ENCODE assay signal across 13 mouse cellular contexts in genomic region chr19:46459256-46459655, GRCm38 (mm10). TPM values are rescaled to one million over a fixed set of nuclear protein-coding genes. Genes with fewer than 3 reads are reported as not detected.
DNase-seq lines count a peak whose midpoint lies in the region; ATAC-seq and TF ChIP-seq lines count a peak whose summit lies in the region.
"Had no signal": no experiment of that assay in that cellular context is flagged by ENCODE, and none has a peak within 500 bp of the region (broad histone marks: within the 10 kb centered on the region; RNA-seq: fewer than 3 reads in every experiment).

No protein-coding gene starts in this region.

- H3K27me3 ChIP-seq in heart, embryonic 14.5 days (ENCODE audit: control insufficient read depth, insufficient read depth, low read length): no peaks in the 10 kb centered on the region
- H3K27me3 ChIP-seq in lung, embryonic 16.5 days (ENCODE audit: control insufficient read depth, insufficient read depth, low read depth, low read length): no peaks in the 10 kb centered on the region
- no peaks in the 10 kb centered on the region for H3K27me3 ChIP-seq in myocyte (ENCODE audit: control insufficient read depth, insufficient read depth, insufficient read length)
- H3K27me3 ChIP-seq: lung, embryonic 15.5 days; midbrain, embryonic 13.5 days; neural tube, embryonic 15.5 days had no signal

- H3K4me2 ChIP-seq in heart, embryonic 14.5 days (ENCODE audit: low read length): no peak overlapping the region
- H3K4me2 ChIP-seq in lung, embryonic 16.5 days (ENCODE audit: low read depth, low read length): no peak overlapping the region
- peak overlapping the region; percentile 46 for H3K4me2 ChIP-seq in myocyte (ENCODE audit: low read depth)
- H3K4me2 ChIP-seq: lung, embryonic 15.5 days; midbrain, embryonic 13.5 days; neural tube, embryonic 15.5 days had no signal

- no peak for DNase-seq in heart, adult 8-10 months (ENCODE audit: low spot score)
- no peak for DNase-seq in lung, adult 18-20 months
- DNase-seq in cerebellum, adult 9-10 months: no peak
- DNase-seq: gastrocnemius, postnatal 10 days; kidney, adult 11 months had no signal

- 42% methylated on average over 10 of the region's 10 CpGs for WGBS in heart, embryonic 14.5 days
- 49% methylated on average over 10 of the region's 10 CpGs for WGBS in lung, embryonic 16.5 days

- peaks cover 33% of the 10 kb centered on the region; the same call in 1 of the 2 replicates for H3K36me3 ChIP-seq in heart, embryonic 14.5 days (ENCODE audit: control insufficient read depth, insufficient read depth, low read length)
- H3K36me3 ChIP-seq in lung, embryonic 16.5 days (ENCODE audit: control insufficient read depth, insufficient read depth, low read length): peaks cover 17% of the 10 kb centered on the region
- H3K36me3 ChIP-seq in myocyte (ENCODE audit: control insufficient read depth, insufficient read depth): peaks cover 4% of the 10 kb centered on the region

- H3K27ac ChIP-seq in heart, embryonic 14.5 days (replicated peaks in 1 of 2; ENCODE audit: control insufficient read depth in 1 of 2, insufficient read depth in 1 of 2, low read depth in 2 of 2, low read length in 2 of 2): peak overlapping the region; percentile 75 to 86
- H3K27ac ChIP-seq in lung, embryonic 16.5 days (ENCODE audit: low read length): no peak overlapping the region
- peak overlapping the region; percentile 17; the same call in 1 of the 2 replicates for H3K27ac ChIP-seq in brown adipose tissue, adult 24 weeks (replicated peaks; ENCODE audit: low read depth, low read length)
- H3K27ac ChIP-seq: lung, embryonic 15.5 days; midbrain, embryonic 13.5 days; neural tube, embryonic 15.5 days had no signal

- H3ac ChIP-seq in myocyte (ENCODE audit: control insufficient read depth, insufficient read length): no peak overlapping the region

- H3K9ac ChIP-seq in heart, embryonic 14.5 days (ENCODE audit: low read length): peak overlapping the region; percentile 34; the same call in 1 of the 2 replicates
- 0 out of 2 replicates have a peak overlapping the region, but pooled peaks have one; percentile 24 for H3K9ac ChIP-seq in lung, embryonic 16.5 days (ENCODE audit: low read length)
- H3K9ac ChIP-seq: lung, embryonic 15.5 days; midbrain, embryonic 13.5 days; neural tube, embryonic 15.5 days had no signal

- H3K9me3 ChIP-seq in heart, embryonic 14.5 days (ENCODE audit: control insufficient read depth, low read length): no peaks in the 10 kb centered on the region
- no peaks in the 10 kb centered on the region for H3K9me3 ChIP-seq in lung, embryonic 16.5 days (ENCODE audit: control insufficient read depth, low read length)
- H3K9me3 ChIP-seq: lung, embryonic 15.5 days; midbrain, embryonic 13.5 days; neural tube, embryonic 15.5 days had no signal

- TF ChIP-seq POLR2A in myocyte (IDR thresholded peaks at IDR 0.05; ENCODE audit: insufficient read length, low read depth): no peak

- peaks cover 55 to 66% of the 10 kb centered on the region in 2 experiments for H3K4me1 ChIP-seq in heart, embryonic 14.5 days (ENCODE audit: control insufficient read depth in 2 of 2, insufficient read depth in 2 of 2, low read length in 2 of 2)
- peaks cover 36% of the 10 kb centered on the region for H3K4me1 ChIP-seq in lung, embryonic 16.5 days (replicated peaks; ENCODE audit: control insufficient read depth, insufficient read depth, low read length)
- peaks cover 49% of the 10 kb centered on the region for H3K4me1 ChIP-seq in brown adipose tissue, adult 24 weeks (ENCODE audit: control insufficient read depth, insufficient read depth, insufficient read length, low read length)

- no peaks in the 10 kb centered on the region for H3K79me2 ChIP-seq in myocyte (ENCODE audit: control insufficient read depth, insufficient read depth)

- H3K4me3 ChIP-seq in heart, embryonic 14.5 days (ENCODE audit: control insufficient read depth in 1 of 2, insufficient read depth in 1 of 2, low read depth in 1 of 2, low read length in 2 of 2): no peak overlapping the region
- H3K4me3 ChIP-seq in lung, embryonic 16.5 days (ENCODE audit: low read length): no peak overlapping the region
- H3K4me3 ChIP-seq in brown adipose tissue, adult 24 weeks (ENCODE audit: insufficient read depth, low read depth, low read length): no peak overlapping the region
- no peak overlapping the region for H3K4me3 ChIP-seq in myocyte
- H3K4me3 ChIP-seq: lung, embryonic 15.5 days; midbrain, embryonic 13.5 days; neural tube, embryonic 15.5 days had no signal

- no peak for ATAC-seq in heart, embryonic 14.5 days (ENCODE audit: insufficient number of reproducible peaks, insufficient read depth, low FRiP score, low read depth)
- ATAC-seq in lung, embryonic 16.5 days (ENCODE audit: low read depth): no peak
- no peak for ATAC-seq in monocyte, adult 5-6 weeks (replicated peaks; ENCODE audit: insufficient number of reproducible peaks, low FRiP score, low TSS enrichment, poor library complexity, severe bottlenecking)
- ATAC-seq: midbrain, embryonic 13.5 days had no signal

TF ChIP-seq in myocyte, 11 proteins besides CTCF, POLR2A, EP300 and RAD21:
- TF ChIP-seq E2F4 (IDR thresholded peaks at IDR 0.05; ENCODE audit: insufficient read depth) (no peak), CEBPB (IDR thresholded peaks at IDR 0.05; ENCODE audit: insufficient read depth, poor library complexity, severe bottlenecking) (peak; percentile 92), MYOG (IDR thresholded peaks at IDR 0.05; ENCODE audit: control insufficient read depth in 1 of 3, insufficient read depth in 1 of 3, insufficient read length in 2 of 3, low read depth in 2 of 3) (peak in 1 of 3 experiments; percentile 20)

RNA-seq across cellular contexts. Expression of gene Trim8, which starts 42.2 kb away (rescaled TPM):
- polyA plus RNA-seq in heart, embryonic 14.5 days (2014; fragmentation: Nextera tagmentation; extraction: Ambion mirVana): 23.4 TPM in 2 replicates
- total RNA-seq in heart, adult 8-10 months (2022): 10 to 100 TPM; 31.5 to 38.8 (median 37.6) TPM
- 22.4 and 24.9 TPM in 2 replicates for polyA plus RNA-seq in lung, embryonic 16.5 days (2015; fragmentation: Nextera tagmentation; extraction: Ambion mirVana)
- polyA plus RNA-seq in brown adipose tissue, adult 24 weeks (2012; ENCODE audit: insufficient read depth, insufficient read length, missing spikeins): 12.4 and 17.4 TPM in 2 replicates
- 42.3 TPM for polyA plus RNA-seq in myocyte (2012; fragmentation: generic; extraction: Trizol)
- total RNA-seq in monocyte, adult 5-6 weeks (2017): 35.4 to 50.0 TPM (median 39.9 TPM) in 3 replicates
